Mouse (Mus musculus): Measurements from ENCODE around the gene Nptn.

- no peak for TF ChIP-seq CTCF (IDR thresholded peaks at IDR 0.05; ENCODE audit: low read depth)
- no peak for TF ChIP-seq EP300 (optimal IDR thresholded peaks at IDR 0.05)
These were observed 684 bp downstream of the Nptn start for GRCm38 (mm10) chr9:58582581-58583266.

Measured in stomach, postnatal 0 days (tissue).